Mouse (Mus musculus): ENCODE data around the gene Fbxo2.
"Not testable (repeated sequence)": the region's sequence is repeated elsewhere in the genome, so short reads cannot be mapped to it uniquely, and the experiment has no call there.

Gene Fbxo2

GRCm38 (mm10) chr4:148174495-148174862 lies 14.1 kb downstream of the Fbxo2 start:
- DNase-seq (ENCODE audit: low spot score) = no peak

- DNase-seq (ENCODE audit: low spot score) = not testable (repeated sequence)
Measured at GRCm38 (mm10) chr4:148176603-148177002, 16.2 kb downstream of the Fbxo2 start.

- no peak for DNase-seq (ENCODE audit: low spot score)
Measured at GRCm38 (mm10) chr4:148177716-148178115, 17.3 kb downstream of the Fbxo2 start.

GRCm38 (mm10) chr4:148181483-148181882 lies 21.1 kb downstream of the Fbxo2 start:
- no peak for DNase-seq (ENCODE audit: low spot score)

- no peak for DNase-seq (ENCODE audit: low spot score)
Measured at GRCm38 (mm10) chr4:148182363-148182762, 21.9 kb downstream of the Fbxo2 start.

GRCm38 (mm10) chr4:148184564-148184963 lies 24.1 kb downstream of the Fbxo2 start:
- no peak for DNase-seq (ENCODE audit: low spot score)

- DNase-seq (ENCODE audit: low spot score) = no peak
Measured at GRCm38 (mm10) chr4:148185819-148186218, 25.4 kb downstream of the Fbxo2 start.

GRCm38 (mm10) chr4:148188767-148189166 lies 28.3 kb downstream of the Fbxo2 start:
- not testable (repeated sequence) for DNase-seq (ENCODE audit: low spot score)

- no peak for DNase-seq (ENCODE audit: low spot score)
Measured at GRCm38 (mm10) chr4:148192707-148193245, 32.4 kb downstream of the Fbxo2 start.

GRCm38 (mm10) chr4:148194400-148194799 lies 34.0 kb downstream of the Fbxo2 start:
- no peak for DNase-seq (ENCODE audit: low spot score)

- DNase-seq (ENCODE audit: low spot score) = no peak
Measured at GRCm38 (mm10) chr4:148198721-148199120, 38.3 kb downstream of the Fbxo2 start.

GRCm38 (mm10) chr4:148203557-148203956 lies 43.1 kb downstream of the Fbxo2 start:
- DNase-seq (ENCODE audit: low spot score) = no peak

GRCm38 (mm10) chr4:148204061-148204872 lies 43.8 kb downstream of the Fbxo2 start:
- no peak for DNase-seq (ENCODE audit: low spot score)

- DNase-seq (ENCODE audit: low spot score) = no peak
Measured at GRCm38 (mm10) chr4:148204873-148205232, 44.4 kb downstream of the Fbxo2 start.

- DNase-seq (ENCODE audit: low spot score) = no peak
Measured at GRCm38 (mm10) chr4:148214460-148215136, 54.2 kb downstream of the Fbxo2 start.

- DNase-seq (ENCODE audit: low spot score) = no peak
Measured at GRCm38 (mm10) chr4:148215264-148215900, 55.0 kb downstream of the Fbxo2 start.
